Mouse (Mus musculus): ENCODE results near the gene Trim47. TPM values are rescaled to one million over a fixed set of nuclear protein-coding genes. Genes with fewer than 3 reads are reported as not detected.

Gene Trim47
- polyA plus RNA-seq, 1 experiment from 2014 or later, result 3.4 TPM

DNA sequence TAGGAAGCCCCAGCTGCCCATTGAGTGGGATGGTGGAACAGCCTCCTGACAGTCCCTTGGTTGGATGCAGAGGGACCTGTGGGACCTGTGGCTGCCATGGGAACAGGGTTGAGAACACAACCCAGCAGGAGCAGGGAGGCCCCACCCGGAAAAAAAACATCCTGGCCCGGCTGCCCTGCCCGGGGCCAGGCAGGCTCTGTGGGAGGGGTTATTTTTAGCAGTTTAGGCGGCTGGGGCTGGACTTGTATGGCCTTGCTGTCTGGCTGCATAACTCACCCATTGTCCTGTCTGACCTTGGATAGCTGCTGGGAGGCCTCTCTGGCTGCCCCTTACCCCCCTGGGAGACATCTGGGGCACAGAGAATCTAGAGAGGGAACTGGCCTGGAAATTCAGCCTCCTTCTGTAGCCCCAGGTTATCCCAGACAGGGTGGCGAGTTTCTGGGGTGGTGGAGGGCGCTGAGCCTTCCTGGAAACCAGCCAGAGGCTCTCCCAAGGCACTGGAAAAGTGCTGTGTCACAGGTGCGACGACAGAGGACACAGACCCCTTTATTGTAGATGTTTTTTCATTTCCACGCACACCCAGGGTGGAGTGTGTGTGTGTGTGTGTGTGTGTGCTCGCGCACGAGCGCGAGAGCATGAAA, 22.9 kb downstream of the Trim47 start:
- WGBS, result 47% methylated on average over 14 of the region's 14 CpGs
- Histone ChIP-seq H3K4me1 (replicated peaks) (peaks cover 48% of the 10 kb centered on the region), H3K27me3 (peaks cover 39% of the 10 kb centered on the region), H3K36me3 (no peaks in the 10 kb centered on the region), H3K4me2 (replicated peaks) (no peak overlapping the region), H3K9ac (replicated peaks) (no peak overlapping the region), H3K27ac (no peak overlapping the region), H3K4me3 (replicated peaks) (no peak overlapping the region), H3K9me3 (no peaks in the 10 kb centered on the region)
- ATAC-seq, result 0 out of 2 replicates have a peak, but pooled peaks have one; percentile 19

DNA sequence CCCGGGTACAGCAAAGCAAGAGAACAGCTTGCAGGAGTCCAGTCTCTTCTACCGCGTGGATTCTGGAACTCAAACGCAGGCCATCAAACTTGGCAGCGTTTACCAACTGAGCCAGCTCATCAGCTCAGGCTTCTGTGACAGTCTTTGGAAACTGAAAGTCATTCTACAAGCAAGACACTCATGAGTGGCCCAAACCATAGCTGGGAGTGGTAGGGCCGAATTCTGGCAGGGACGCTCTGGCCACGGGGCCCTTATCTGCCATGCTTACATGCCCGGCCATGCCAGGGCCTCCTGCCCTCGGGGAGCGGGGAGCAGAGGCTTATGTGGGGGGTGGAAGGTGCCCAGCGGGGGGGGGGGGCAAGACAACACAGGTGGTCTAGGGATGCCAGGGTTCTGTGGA, 23.4 kb downstream of the Trim47 start:
- peaks cover 43% of the 10 kb centered on the region for H3K4me1 ChIP-seq (replicated peaks)
- H3K27ac ChIP-seq, result no peak overlapping the region
- H3K4me3 ChIP-seq (replicated peaks), result no peak overlapping the region
- no peaks in the 10 kb centered on the region for H3K9me3 ChIP-seq
- no peak for ATAC-seq
- no peak overlapping the region for H3K9ac ChIP-seq (replicated peaks)
- H3K4me2 ChIP-seq (replicated peaks), result no peak overlapping the region
- peaks cover 33% of the 10 kb centered on the region for H3K27me3 ChIP-seq
- WGBS, result 87% methylated on average over 11 of the region's 12 CpGs
- H3K36me3 ChIP-seq, result no peaks in the 10 kb centered on the region

DNA sequence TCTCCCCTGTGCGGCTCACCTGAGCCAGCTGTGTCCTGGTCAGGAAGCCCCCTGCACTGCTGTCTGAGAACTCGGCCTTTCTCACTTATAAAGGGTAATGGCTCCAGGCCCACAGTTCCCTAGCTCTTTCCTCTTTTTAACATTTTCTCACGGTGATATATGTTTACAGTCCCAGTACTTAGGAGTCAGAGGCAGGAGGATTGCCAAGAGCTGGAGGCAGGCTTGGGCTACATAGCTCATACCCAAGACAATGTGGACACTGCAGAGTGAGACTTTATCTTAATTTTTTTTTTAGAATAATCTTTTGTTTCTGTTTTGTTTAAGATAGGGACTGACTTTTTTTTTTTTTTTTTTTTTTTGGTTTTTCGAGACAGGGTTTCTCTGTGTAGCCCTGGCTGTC, 24.5 kb downstream of the Trim47 start:
- Histone ChIP-seq H3K27me3 (peaks cover 22% of the 10 kb centered on the region), H3K4me2 (replicated peaks) (no peak overlapping the region), H3K27ac (peak overlapping the region; percentile 76), H3K4me1 (replicated peaks) (peaks cover 34% of the 10 kb centered on the region), H3K9ac (replicated peaks) (no peak overlapping the region; the same call in 1 of the 2 replicates), H3K4me3 (replicated peaks) (no peak overlapping the region), H3K36me3 (no peaks in the 10 kb centered on the region), H3K9me3 (no peaks in the 10 kb centered on the region)
- WGBS, result 61% methylated on average over 3 of the region's 4 CpGs
- peak; percentile 43; the same call in 1 of the 2 replicates for ATAC-seq

DNA sequence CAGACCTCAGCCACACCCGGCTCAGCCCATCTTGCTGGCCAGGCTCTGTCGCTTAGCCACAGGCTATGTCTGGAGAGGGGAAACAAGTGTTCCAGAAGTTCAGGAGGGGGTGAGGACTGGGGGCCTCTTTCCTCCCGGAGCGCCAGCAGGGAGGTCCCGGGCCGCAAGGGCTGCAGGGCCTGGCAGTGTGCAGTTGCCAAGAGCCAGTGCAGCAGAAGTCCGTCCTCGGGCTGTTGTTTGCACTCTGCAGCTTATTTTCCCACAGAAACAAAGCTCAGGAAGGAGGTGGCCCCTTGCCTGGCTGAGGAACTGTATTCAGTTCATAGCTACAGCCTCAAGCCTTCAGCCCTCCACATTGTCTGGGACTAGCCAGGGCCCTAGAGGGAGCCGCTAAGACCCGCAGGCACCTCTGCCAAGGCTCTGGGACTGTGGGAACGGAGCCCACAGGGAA, 25.1 kb downstream of the Trim47 start:
- H3K4me3 ChIP-seq (replicated peaks), result no peak overlapping the region
- H3K9me3 ChIP-seq, result no peaks in the 10 kb centered on the region
- 44% methylated on average over 11 of the region's 11 CpGs for WGBS
- ATAC-seq, result peak; percentile 66; the same call in 1 of the 2 replicates
- H3K9ac ChIP-seq (replicated peaks), result peak overlapping the region; percentile 41; the same call in 1 of the 2 replicates
- H3K4me2 ChIP-seq (replicated peaks), result no peak overlapping the region
- H3K27ac ChIP-seq, result peak overlapping the region; percentile 76
- H3K27me3 ChIP-seq, result peaks cover 17% of the 10 kb centered on the region
- H3K4me1 ChIP-seq (replicated peaks), result peaks cover 29% of the 10 kb centered on the region
- no peaks in the 10 kb centered on the region for H3K36me3 ChIP-seq

DNA sequence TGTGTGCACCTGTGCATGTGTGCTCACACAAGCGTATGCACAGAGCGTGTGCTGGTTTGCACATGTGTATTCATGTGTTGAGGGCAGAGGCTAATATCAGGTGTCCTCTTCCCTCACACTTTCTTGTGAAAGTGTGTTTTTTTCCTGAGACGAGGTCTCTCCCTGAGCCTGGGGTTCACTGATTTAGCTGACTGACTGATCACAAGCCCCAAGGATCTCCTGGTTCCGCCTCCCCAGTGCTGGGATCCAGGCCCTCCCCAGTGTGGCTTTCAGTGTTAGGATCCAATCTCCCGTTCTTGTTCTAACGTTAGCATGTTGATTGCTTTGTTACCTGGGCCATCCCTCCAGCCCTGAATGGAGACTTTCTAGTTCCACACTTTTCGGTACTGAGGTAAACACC, 26.2 kb downstream of the Trim47 start:
- H3K9me3 ChIP-seq, result no peaks in the 10 kb centered on the region
- no peak overlapping the region for H3K4me3 ChIP-seq (replicated peaks)
- H3K4me2 ChIP-seq (replicated peaks), result no peak overlapping the region
- no peak for ATAC-seq
- no peak overlapping the region for H3K9ac ChIP-seq (replicated peaks)
- 84% methylated on average over 7 of the region's 7 CpGs for WGBS
- H3K27me3 ChIP-seq, result peaks cover 6% of the 10 kb centered on the region
- no peaks in the 10 kb centered on the region for H3K36me3 ChIP-seq
- no peak overlapping the region for H3K27ac ChIP-seq
- peaks cover 20% of the 10 kb centered on the region for H3K4me1 ChIP-seq (replicated peaks)

DNA sequence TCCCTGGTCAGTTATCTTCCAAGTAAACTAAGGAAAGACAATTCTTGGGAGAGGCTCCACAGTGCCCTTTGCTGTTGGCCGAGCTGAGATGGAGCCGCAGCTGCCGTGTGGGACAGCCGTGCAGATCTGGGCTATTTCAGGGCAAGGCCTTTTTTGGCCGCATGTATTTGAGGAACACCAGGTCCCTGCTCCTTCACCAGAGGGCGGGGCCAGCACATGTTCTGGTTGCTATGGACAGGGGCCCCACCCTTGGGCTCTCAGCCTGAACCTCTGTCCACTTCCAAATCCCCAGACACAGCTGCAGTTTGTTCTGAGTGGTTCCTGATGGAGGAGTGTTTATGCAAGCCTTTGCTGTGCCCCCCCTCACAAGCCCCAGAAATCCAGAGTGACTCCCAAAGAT, 26.6 kb downstream of the Trim47 start:
- Histone ChIP-seq H3K4me3 (replicated peaks) (no peak overlapping the region), H3K4me2 (replicated peaks) (no peak overlapping the region), H3K4me1 (replicated peaks) (peaks cover 20% of the 10 kb centered on the region), H3K27ac (no peak overlapping the region), H3K27me3 (peaks cover 1% of the 10 kb centered on the region), H3K36me3 (no peaks in the 10 kb centered on the region), H3K9me3 (no peaks in the 10 kb centered on the region), H3K9ac (replicated peaks) (no peak overlapping the region)
- WGBS, result 86% methylated on average over 6 of the region's 6 CpGs
- no peak for ATAC-seq

DNA sequence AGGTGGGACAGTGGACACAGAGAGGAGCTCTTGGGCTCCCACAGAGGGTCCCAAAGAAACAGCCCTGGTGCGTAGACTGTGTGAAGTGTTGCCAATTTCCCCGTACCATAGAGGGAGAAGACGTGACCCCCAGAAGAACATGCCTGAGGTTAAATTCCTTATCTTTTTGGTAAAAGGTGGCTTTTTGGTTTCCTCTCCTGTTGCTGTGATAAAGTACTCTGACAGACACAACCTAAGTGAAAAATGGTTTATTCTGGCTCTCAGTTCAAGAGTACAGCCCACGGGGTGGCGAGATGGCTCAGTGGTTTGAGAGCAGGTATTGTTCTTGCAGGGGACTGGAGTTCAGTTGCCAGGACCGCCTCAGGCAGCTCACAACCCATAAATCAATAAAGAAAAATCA, 27.5 kb downstream of the Trim47 start:
- Histone ChIP-seq H3K27me3 (no peaks in the 10 kb centered on the region), H3K27ac (no peak overlapping the region), H3K9me3 (no peaks in the 10 kb centered on the region), H3K4me2 (replicated peaks) (no peak overlapping the region), H3K9ac (replicated peaks) (no peak overlapping the region), H3K36me3 (no peaks in the 10 kb centered on the region), H3K4me3 (replicated peaks) (no peak overlapping the region), H3K4me1 (replicated peaks) (peaks cover 18% of the 10 kb centered on the region)
- ATAC-seq, result no peak
- WGBS, result 92% methylated on average over 6 of the region's 6 CpGs

DNA sequence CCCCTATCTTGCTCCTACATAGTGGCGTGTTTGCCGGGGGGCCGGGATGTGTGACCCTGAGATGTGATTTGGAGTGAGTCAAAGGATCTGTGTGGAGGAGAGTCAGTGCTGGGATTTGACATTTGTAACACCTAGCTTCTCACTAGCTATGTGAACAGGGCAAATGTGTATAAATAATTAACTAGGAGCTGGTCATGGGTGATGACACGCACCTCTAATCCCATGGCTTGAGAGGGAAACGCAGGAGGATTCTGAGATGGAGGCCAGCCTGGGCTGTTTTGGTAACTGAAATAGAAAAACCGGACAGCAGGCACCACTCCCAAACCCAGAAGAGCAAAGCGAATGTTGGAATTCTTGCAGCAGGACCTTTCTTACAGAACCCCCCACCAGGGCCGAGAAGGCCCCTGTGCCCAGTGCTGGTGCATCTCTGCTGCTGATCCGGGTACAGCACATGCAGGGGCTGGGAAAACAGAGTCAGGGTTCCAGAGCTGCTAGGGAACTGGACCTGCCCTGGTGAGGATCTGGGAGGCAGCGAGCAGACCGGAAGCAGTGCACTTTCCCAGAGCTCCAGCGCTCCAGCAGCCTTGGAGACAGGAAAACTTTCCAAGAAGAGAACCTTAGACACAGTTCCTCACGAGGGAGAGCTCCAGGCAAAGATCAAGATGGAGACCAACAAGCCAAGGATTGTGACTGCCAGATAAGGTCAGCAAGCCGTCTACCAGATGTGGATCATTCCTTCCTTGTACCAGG, 28.1 kb downstream of the Trim47 start:
- WGBS, result 76% methylated on average over 14 of the region's 14 CpGs
- no peaks in the 10 kb centered on the region for H3K27me3 ChIP-seq
- no peak for ATAC-seq
- H3K27ac ChIP-seq, result no peak overlapping the region
- no peak overlapping the region for H3K9ac ChIP-seq (replicated peaks)
- peaks cover 12% of the 10 kb centered on the region for H3K4me1 ChIP-seq (replicated peaks)
- H3K36me3 ChIP-seq, result no peaks in the 10 kb centered on the region
- no peak overlapping the region for H3K4me3 ChIP-seq (replicated peaks)
- H3K9me3 ChIP-seq, result no peaks in the 10 kb centered on the region
- H3K4me2 ChIP-seq (replicated peaks), result no peak overlapping the region

DNA sequence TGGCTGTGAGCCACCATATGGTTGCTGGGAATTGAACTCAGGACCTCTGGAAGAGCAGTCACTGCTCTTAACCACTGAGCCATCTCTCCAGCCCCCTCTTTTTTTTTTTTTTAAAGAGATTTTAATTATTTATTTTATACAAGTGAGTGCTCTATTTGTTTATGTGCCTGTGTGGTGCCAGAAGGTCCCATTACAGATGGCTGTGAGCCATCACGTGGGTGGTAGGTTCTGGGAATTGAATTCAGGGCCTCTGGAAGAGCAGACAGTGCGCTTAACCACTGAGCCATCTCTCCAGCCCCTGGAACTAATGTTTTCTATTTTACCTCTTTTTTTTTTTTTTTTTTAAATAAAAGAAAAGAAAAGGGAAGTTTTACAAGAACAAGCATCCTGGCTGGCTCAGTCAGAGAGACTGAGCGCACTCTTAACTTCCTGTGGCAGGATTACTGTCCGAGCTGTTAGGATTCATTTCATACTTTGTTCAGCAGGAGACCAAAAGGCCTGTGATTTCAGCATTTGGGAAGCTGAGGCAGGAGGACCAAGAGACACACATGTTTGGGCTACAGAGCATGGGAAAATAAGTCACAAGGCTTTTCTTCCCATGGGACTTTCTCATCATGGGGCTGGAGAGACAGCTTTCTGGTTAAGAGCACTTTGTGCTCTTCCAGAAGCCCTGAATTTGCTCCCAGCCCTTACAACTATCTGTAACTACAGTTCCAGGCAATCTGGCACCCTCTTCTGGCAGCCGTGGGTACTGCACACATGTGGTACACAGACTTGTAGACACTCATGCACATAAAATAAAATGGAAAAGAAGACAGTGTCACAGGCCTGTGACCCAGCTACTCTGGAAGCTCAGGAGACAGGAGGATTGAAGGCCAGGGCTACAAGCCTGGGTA, 30.5 kb downstream of the Trim47 start:
- Histone ChIP-seq H3K9me3 (no peaks in the 10 kb centered on the region), H3K4me2 (replicated peaks) (no peak overlapping the region), H3K4me1 (replicated peaks) (no peaks in the 10 kb centered on the region), H3K9ac (replicated peaks) (no peak overlapping the region), H3K36me3 (no peaks in the 10 kb centered on the region), H3K27me3 (no peaks in the 10 kb centered on the region), H3K4me3 (replicated peaks) (no peak overlapping the region), H3K27ac (no peak overlapping the region)
- no peak for ATAC-seq
- WGBS, result 90% methylated on average over 5 of the region's 5 CpGs

DNA sequence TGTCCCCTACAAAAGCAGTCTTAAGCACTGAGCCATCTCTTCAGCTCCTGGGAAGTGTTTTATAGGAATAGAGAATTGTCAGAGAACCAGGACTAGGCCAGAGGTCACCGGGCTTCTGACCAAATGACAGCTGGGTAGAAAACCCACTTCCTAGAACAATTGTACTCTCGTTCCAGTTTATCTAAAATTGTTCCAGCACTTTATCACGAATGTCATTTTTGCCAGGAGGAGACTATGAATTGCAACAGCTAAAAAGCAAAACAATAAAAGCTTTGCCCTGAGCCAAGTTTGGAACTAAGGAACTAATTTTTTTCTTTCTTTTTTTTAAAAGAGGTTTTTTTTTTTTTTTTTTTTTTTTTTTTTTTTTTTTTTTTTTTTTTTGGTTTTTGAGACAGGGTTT, 31.4 kb downstream of the Trim47 start:
- no peak overlapping the region for H3K4me2 ChIP-seq (replicated peaks)
- WGBS, result 88% methylated on average over 3 of the region's 3 CpGs
- no peak overlapping the region for H3K4me3 ChIP-seq (replicated peaks)
- H3K9me3 ChIP-seq, result no peaks in the 10 kb centered on the region
- no peaks in the 10 kb centered on the region for H3K4me1 ChIP-seq (replicated peaks)
- no peaks in the 10 kb centered on the region for H3K36me3 ChIP-seq
- no peak for ATAC-seq
- no peak overlapping the region for H3K27ac ChIP-seq
- H3K27me3 ChIP-seq, result no peaks in the 10 kb centered on the region
- no peak overlapping the region for H3K9ac ChIP-seq (replicated peaks)

DNA sequence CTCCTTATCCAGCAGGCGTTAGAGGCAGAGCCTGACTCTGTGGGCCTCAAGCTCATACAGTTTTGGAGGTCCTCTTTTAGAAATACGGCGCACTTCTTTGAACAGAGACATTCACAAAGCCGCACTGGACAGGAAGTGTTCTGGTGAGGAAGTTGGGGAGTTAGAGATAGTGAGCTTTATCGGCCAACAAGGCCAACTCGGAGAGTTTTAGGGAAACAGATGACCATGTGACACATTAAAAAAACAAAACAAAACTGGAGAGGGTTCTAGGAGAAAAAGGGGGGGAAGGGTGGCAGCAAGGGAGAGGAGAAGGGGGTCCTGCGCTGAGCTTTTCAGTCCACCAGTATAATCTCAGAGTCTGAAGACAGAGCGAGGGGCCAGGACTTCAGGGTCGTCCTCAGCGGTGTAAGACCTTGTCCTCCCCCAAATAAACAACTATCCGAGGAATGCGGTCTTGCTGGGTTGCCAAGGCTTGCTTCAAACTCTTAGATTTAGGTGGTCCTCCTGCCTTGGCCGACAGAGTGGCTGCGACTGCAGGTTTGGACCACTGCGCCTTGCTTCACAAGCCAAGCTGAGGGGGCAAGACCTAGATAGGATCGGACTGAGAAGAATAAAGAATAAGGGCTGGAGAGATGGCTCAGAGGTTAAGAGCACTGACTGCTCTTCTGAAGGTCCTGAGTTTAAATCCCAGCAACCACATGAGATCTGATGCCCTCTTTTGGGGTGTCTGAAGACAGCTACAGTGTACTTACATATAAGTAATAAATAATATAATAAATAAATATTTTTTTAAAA, 33.0 kb downstream of the Trim47 start:
- no peak for ATAC-seq
- no peaks in the 10 kb centered on the region for H3K4me1 ChIP-seq (replicated peaks)
- 73% methylated on average over 16 of the region's 16 CpGs for WGBS
- H3K36me3 ChIP-seq, result no peaks in the 10 kb centered on the region
- H3K4me3 ChIP-seq (replicated peaks), result no peak overlapping the region
- no peaks in the 10 kb centered on the region for H3K27me3 ChIP-seq
- H3K27ac ChIP-seq, result no peak overlapping the region
- H3K9ac ChIP-seq (replicated peaks), result no peak overlapping the region
- no peaks in the 10 kb centered on the region for H3K9me3 ChIP-seq
- H3K4me2 ChIP-seq (replicated peaks), result no peak overlapping the region
